Mouse (Mus musculus): ENCODE measurements around the gene Raver1. TPM values are rescaled to one million over a fixed set of nuclear protein-coding genes. Genes with fewer than 3 reads are reported as not detected.

Raver1 gene
- polyA plus RNA-seq, 1 experiment, result 20.5 TPM

DNA sequence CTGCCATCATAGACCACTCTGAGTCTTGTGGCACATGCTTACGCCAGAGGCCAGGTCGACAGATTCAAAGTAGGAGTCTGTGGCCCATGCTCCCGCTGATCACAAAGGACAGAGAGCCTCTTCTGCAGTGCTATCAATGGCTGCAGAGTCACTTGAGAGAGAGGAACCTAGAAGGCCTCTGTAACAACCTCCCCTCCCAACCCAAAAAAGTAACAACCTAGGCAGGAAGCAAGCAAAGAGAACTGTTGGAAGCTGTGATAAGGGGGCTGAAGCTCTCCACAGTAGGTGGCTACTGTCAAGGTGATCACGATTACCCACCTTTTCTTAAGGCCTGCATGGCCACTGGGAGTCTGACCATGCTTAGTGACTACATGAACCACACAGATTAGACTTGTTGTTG, 48.2 kb downstream of the Raver1 start:
- H3K27ac ChIP-seq (ENCODE audit: control insufficient read depth, insufficient read depth, low read depth, low read length, poor library complexity), result no peak overlapping the region
- 72% methylated on average over 4 of the region's 4 CpGs for WGBS
- TF ChIP-seq POLR2A (IDR thresholded peaks at IDR 0.05; ENCODE audit: borderline replicate concordance, control insufficient read depth, low read depth, low read length) (no peak), CTCF (IDR thresholded peaks at IDR 0.05; ENCODE audit: control insufficient read depth, insufficient read depth, low read length) (no peak)
- H3K4me1 ChIP-seq (ENCODE audit: control insufficient read depth, insufficient read depth, low read length), result no peaks in the 10 kb centered on the region; the same call in 1 of the 2 replicates
- no peak overlapping the region for H3K4me3 ChIP-seq (replicated peaks; ENCODE audit: control insufficient read depth, low read depth, low read length)

DNA sequence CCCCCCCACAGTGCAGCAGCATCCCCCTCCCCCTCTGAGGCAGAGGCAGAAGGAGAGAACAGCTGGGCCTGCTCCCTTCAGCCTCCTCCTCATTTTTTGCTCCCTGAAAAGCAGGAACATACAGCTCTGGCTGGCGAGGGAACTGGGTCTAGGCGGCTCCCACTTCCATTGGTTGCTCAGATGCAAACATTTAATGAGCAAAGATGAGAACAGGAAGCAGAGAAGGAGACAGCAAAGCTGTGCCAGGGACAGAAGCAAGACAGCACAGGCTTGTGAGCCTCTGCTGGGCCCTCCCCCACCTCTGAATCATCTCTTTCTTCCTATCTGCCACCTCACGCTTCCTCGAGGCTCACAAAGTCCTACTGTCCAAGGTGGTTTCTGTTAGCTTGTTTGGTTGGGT, 50.5 kb downstream of the Raver1 start:
- Histone ChIP-seq H3K4me3 (replicated peaks; ENCODE audit: control insufficient read depth, low read depth, low read length) (no peak overlapping the region), H3K27ac (ENCODE audit: control insufficient read depth, insufficient read depth, low read depth, low read length, poor library complexity) (no peak overlapping the region), H3K4me1 (ENCODE audit: control insufficient read depth, insufficient read depth, low read length) (no peaks in the 10 kb centered on the region; the same call in 1 of the 2 replicates)
- WGBS, result 56% methylated on average over 4 of the region's 4 CpGs
- no peak for TF ChIP-seq POLR2A (IDR thresholded peaks at IDR 0.05; ENCODE audit: borderline replicate concordance, control insufficient read depth, low read depth, low read length)
- TF ChIP-seq CTCF (IDR thresholded peaks at IDR 0.05; ENCODE audit: control insufficient read depth, insufficient read depth, low read length), result no peak

GRCm38 (mm10) chr9:21039779-21040178, 52.0 kb downstream of the Raver1 start:
- no peak overlapping the region for H3K4me3 ChIP-seq (replicated peaks; ENCODE audit: control insufficient read depth, low read depth, low read length)
- H3K27ac ChIP-seq (ENCODE audit: control insufficient read depth, insufficient read depth, low read depth, low read length, poor library complexity), result no peak overlapping the region
- TF ChIP-seq CTCF (IDR thresholded peaks at IDR 0.05; ENCODE audit: control insufficient read depth, insufficient read depth, low read length), result no peak
- TF ChIP-seq POLR2A (IDR thresholded peaks at IDR 0.05; ENCODE audit: borderline replicate concordance, control insufficient read depth, low read depth, low read length), result no peak
- no peaks in the 10 kb centered on the region; the same call in 1 of the 2 replicates for H3K4me1 ChIP-seq (ENCODE audit: control insufficient read depth, insufficient read depth, low read length)
- WGBS, result 47% methylated on average over 3 of the region's 3 CpGs

DNA sequence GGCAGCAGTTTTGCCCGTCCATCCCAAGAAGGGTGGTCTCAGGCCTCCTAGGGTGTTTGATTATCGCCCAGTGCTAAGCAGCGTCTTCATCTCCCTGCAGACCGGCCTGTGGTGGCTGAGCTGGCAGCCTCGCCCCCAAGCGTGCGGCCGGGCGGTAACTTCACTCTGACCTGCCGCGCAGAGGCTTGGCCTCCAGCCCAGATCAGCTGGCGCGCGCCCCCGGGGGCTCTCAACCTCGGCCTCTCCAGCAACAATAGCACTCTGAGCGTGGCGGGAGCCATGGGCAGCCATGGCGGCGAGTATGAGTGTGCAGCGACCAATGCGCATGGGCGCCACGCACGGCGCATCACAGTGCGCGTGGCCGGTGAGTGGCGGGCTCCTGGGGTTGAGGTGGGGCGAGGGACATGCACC, 54.3 kb downstream of the Raver1 start:
- WGBS, result 7% methylated on average over 31 of the region's 31 CpGs
- H3K4me3 ChIP-seq (replicated peaks; ENCODE audit: control insufficient read depth, low read depth, low read length), result no peak overlapping the region
- no peaks in the 10 kb centered on the region; the same call in 1 of the 2 replicates for H3K4me1 ChIP-seq (ENCODE audit: control insufficient read depth, insufficient read depth, low read length)
- TF ChIP-seq POLR2A (IDR thresholded peaks at IDR 0.05; ENCODE audit: borderline replicate concordance, control insufficient read depth, low read depth, low read length) (no peak), CTCF (IDR thresholded peaks at IDR 0.05; ENCODE audit: control insufficient read depth, insufficient read depth, low read length) (no peak)
- H3K27ac ChIP-seq (ENCODE audit: control insufficient read depth, insufficient read depth, low read depth, low read length, poor library complexity), result no peak overlapping the region

GRCm38 (mm10) chr9:21036666-21037065, 55.1 kb downstream of the Raver1 start:
- 10% methylated on average over 22 of the region's 22 CpGs for WGBS
- Histone ChIP-seq H3K27ac (ENCODE audit: control insufficient read depth, insufficient read depth, low read depth, low read length, poor library complexity) (no peak overlapping the region), H3K4me1 (ENCODE audit: control insufficient read depth, insufficient read depth, low read length) (no peaks in the 10 kb centered on the region; the same call in 1 of the 2 replicates), H3K4me3 (replicated peaks; ENCODE audit: control insufficient read depth, low read depth, low read length) (no peak overlapping the region)
- TF ChIP-seq CTCF (IDR thresholded peaks at IDR 0.05; ENCODE audit: control insufficient read depth, insufficient read depth, low read length) (no peak), POLR2A (IDR thresholded peaks at IDR 0.05; ENCODE audit: borderline replicate concordance, control insufficient read depth, low read depth, low read length) (no peak)

GRCm38 (mm10) chr9:21036161-21036560, 55.6 kb downstream of the Raver1 start:
- H3K4me1 ChIP-seq (ENCODE audit: control insufficient read depth, insufficient read depth, low read length), result no peaks in the 10 kb centered on the region; the same call in 1 of the 2 replicates

GRCm38 (mm10) chr9:21035586-21035985, 56.2 kb downstream of the Raver1 start:
- WGBS, result 47% methylated on average over 9 of the region's 9 CpGs
- H3K27ac ChIP-seq (ENCODE audit: control insufficient read depth, insufficient read depth, low read depth, low read length, poor library complexity), result no peak overlapping the region
- H3K4me1 ChIP-seq (ENCODE audit: control insufficient read depth, insufficient read depth, low read length), result no peaks in the 10 kb centered on the region; the same call in 1 of the 2 replicates
- TF ChIP-seq POLR2A (IDR thresholded peaks at IDR 0.05; ENCODE audit: borderline replicate concordance, control insufficient read depth, low read depth, low read length) (no peak), CTCF (IDR thresholded peaks at IDR 0.05; ENCODE audit: control insufficient read depth, insufficient read depth, low read length) (no peak)
- H3K4me3 ChIP-seq (replicated peaks; ENCODE audit: control insufficient read depth, low read depth, low read length), result no peak overlapping the region

More at GRCm38 (mm10) chr9:21036161-21036560, 55.6 kb downstream of the Raver1 start:
- 8% methylated on average over 20 of the region's 20 CpGs for WGBS
- H3K27ac ChIP-seq (ENCODE audit: control insufficient read depth, insufficient read depth, low read depth, low read length, poor library complexity), result no peak overlapping the region
- no peak overlapping the region for H3K4me3 ChIP-seq (replicated peaks; ENCODE audit: control insufficient read depth, low read depth, low read length)
- no peak for TF ChIP-seq CTCF (IDR thresholded peaks at IDR 0.05; ENCODE audit: control insufficient read depth, insufficient read depth, low read length)
- no peak for TF ChIP-seq POLR2A (IDR thresholded peaks at IDR 0.05; ENCODE audit: borderline replicate concordance, control insufficient read depth, low read depth, low read length)

GRCm38 (mm10) chr9:21034481-21035085, 57.2 kb downstream of the Raver1 start:
- 9% methylated on average over 17 of the region's 17 CpGs for WGBS
- H3K4me1 ChIP-seq (ENCODE audit: control insufficient read depth, insufficient read depth, low read length), result peaks cover 2% of the 10 kb centered on the region; the same call in 1 of the 2 replicates
- no peak overlapping the region for H3K27ac ChIP-seq (ENCODE audit: control insufficient read depth, insufficient read depth, low read depth, low read length, poor library complexity)
- TF ChIP-seq CTCF (IDR thresholded peaks at IDR 0.05; ENCODE audit: control insufficient read depth, insufficient read depth, low read length), result no peak
- no peak for TF ChIP-seq POLR2A (IDR thresholded peaks at IDR 0.05; ENCODE audit: borderline replicate concordance, control insufficient read depth, low read depth, low read length)
- no peak overlapping the region for H3K4me3 ChIP-seq (replicated peaks; ENCODE audit: control insufficient read depth, low read depth, low read length)
